Mouse (Mus musculus) mesoderm, embryonic 11.5 days (tissue): Measurements from ENCODE around the gene Cyp2r1.
"Not testable (repeated sequence)": the region's sequence is repeated elsewhere in the genome, so short reads cannot be mapped to it uniquely, and the experiment has no call there.

Source experiments
- DNase-seq: peaks from one replicate; pipeline ENCODE4 v3.0.0-alpha.2; 2012; ENCODE audit warnings: low read depth, low spot score

The Cyp2r1 gene

DNA sequence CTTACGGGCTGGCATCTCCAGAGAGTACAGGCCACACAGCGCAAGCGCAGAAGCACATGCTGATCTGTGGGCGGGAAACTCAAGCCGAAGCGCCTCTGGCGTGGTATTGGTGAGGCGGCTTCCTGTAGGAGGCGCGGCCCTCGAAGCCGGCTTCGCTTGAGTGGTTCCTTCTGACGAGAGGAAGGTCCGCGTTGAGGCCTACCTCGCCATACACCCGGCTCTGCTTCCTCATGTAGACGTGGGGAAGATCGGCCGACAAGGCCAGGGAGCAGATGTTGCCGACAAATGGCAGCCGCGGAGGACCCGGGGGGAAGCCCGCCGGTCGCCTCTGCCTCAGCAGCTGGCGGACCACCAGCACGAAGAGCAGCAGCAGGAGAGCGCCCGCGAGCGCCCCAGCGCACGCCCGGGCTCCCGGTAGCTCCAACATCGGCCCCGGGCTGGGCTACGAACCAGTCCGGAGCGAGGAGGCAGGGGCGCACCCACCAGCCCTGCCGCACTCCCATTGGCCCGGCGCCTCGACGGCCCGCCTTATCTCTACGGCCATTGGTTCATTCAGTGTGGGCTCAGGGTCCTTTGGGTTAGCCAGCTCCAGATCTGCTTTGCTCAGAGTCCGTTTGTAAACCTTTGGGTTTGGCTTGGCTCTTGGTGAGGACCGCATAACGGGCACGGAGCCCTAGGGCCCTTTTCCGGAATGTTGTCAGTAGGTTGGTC, at the start of gene Cyp2r1:
Gene Cyp2r1, minus strand, starts transcription at position 442 of the 711 bp plus-strand sequence.
- DNase-seq: peak; percentile 92

DNA sequence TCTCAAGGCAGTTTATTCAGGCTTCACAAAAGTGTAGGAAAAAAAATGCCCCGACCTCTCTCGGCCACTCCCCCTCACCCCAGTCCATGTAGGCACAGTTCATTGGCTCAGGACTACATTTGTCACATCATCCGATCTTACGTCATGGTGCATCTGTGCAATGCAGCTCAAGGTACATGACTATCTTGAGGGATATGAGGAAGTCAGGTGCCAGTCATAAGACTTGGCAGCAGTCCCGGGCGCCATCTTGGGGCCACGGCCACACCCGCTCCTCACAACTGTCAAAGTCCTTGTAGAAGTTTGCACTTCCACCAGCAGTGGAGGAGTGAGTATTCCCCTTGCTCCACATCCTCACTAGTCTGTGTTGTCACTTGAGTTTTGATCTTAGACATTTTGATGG, 31.6 kb upstream of the Cyp2r1 start:
- DNase-seq: not testable (repeated sequence)

DNA sequence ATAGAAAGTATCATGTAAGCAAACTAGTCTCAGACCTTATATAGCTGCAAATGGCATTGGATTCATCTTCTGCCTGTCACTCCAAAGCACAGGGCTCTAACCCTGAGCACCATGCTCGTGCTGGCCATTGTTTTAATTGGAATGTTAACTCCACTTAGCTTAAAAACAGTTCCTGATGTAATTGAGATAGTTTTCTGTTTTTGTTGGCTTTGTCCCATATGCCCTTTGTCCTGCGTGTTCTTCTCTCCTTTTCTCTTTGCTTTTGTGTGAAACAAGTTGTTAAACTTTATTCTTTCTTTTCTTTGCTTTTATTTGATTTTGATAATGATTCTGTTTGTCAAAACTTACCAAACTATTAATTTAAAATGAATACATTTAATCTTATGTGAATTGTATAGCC, 19.7 kb upstream of the Cyp2r1 start:
- no peak for DNase-seq

DNA sequence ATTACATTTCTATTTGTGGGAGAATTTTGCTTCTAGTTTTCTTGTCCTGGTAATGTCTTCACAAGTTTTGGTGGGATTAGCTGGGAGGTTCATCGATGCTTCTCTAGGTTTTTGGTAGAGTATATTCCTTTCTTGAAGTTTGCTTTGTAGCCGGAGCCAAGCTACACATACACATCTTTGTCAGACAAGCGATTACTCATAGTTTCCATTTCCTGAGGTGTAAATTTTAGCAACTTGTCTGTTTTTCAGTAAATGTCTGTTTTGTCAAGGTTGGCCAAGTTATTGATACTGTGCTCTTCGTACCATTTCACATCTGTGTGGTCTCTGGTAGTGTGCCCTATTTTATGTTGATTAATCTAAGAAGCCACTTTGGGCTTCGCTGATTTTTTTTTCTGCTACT, 18.4 kb upstream of the Cyp2r1 start:
- no peak for DNase-seq

DNA sequence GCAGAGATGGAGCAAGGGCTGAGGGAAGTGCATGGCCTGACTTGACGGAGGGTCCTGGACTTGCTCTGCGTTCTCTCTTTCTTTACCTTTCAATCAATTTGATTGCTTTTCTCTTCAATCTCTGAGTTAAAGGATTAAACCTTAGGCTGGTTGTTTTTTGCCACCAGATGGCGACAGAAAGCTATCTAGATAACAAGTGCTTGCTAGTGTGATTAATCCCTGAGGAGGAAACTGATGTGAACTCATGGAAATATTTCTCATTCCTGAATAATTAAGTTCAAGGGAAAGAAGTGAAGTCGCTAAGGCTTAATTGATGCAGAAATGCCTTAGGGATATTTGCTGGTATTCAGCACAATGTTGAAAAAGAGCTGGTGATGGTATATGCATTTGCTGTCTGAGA, 17.7 kb upstream of the Cyp2r1 start:
- peak; percentile 66 for DNase-seq

DNA sequence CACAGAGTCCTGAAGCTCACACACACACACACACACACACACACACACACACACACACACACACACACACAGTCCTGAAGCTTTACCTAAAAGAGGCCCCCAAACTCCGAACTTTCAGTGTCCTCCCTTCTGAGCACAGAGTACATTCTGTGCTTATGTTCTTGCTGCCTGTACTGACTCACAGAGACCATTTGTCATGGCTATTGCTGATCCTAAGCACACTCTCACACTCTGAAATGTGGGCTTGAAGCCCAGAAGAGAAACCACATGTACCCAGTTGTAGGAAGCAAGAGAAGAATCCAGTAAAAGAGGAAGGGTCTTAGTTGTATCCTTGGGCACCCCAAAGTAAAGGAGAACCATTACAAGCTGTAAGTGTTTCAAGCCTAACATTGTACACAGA, 14.9 kb upstream of the Cyp2r1 start:
- no peak for DNase-seq

DNA sequence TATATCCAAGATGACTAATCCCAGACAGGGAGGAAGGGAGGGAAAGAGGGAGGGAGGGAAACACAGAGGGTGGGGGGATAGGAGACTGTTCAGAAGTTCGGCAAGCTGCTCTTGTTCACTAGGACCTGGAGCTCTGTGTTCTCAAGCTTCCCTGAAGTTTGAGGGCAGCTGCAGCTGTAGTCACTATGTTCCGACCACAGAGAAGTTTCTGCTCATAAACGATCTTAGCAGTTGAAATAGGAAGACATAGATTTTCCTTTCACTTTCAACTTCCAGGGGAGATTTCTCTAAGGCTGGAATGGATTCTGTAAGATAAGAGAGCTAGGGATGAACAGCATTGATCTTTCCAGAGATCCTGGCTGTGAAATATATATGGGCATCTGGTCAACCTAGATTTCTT, 14.2 kb upstream of the Cyp2r1 start:
- no peak for DNase-seq

DNA sequence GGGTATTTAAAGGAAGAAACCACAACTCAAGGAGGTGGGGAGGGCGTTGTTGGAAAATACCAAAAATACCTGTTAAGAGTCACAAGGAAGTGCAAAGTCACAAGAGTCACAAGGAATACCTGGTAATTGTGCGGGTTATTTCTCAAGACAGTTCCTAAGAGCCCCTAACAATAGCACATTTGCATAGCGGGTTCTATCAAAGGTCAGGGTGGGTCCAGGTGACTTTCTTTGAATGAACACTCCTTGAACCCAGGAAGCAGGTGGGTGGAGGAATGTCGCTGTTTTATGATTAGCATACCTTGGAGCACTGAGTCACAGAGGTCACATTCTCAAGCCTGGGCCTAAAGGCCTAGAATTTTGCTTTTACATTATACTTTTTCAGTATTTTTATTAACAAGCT, 11.1 kb upstream of the Cyp2r1 start:
- DNase-seq: not testable (repeated sequence)

DNA sequence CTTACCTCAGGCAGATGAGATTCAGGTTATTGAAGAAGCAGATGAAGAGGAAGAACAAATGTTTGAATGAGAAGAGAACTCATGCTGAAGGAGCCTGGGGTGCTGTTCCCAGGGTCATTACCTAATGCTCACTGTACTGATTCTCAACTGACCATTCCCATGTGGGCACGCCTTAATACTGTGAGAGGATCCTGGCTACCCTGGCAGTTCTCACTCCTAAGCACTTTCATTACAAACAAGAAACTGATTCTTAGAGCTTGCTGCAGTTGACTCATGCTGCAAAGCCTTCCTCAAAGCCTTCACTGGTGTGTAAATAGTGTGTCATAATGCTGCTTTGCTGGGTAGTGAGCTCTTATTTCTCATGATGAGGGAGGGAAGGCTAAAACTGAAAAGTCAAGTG, 26.6 kb downstream of the Cyp2r1 start:
- DNase-seq: no peak

DNA sequence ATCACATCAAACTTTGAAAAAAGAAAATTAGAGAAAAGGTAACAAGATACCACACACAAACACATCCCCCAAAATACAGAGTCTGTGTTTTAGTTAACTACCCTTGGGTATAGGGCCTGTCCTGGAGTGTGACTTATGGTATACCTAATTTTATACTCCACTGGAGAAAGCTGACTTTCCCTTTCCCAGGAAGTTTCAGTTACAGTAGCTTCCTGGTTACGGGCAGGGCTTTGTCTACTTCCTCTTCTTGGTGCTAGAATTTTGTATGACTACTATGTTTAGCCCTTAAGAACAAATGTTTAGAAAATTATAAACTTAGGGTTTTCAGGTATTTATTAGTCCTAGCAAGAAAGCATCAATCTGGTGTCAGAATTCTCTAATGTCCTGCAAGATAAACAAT, 36.5 kb downstream of the Cyp2r1 start:
- no peak for DNase-seq

DNA sequence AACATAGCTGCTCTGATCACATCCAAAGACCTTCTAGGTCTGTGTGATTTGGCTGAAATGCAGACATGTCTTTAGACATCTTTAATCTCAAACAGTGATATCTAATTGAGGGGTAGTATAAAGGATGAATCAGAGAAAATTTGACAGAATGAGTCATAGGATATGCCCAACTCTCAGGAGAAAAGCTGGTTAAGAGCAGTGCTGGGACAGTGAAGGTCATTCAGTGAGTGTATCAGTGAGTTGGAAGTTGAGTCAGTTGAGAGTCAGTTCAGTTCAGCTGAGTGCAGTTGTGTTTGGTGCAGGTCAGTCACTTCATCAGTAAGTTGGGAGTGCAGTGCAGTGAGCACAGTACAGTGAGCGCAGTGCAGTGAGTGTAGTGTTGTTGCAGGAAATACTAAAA, 42.6 kb downstream of the Cyp2r1 start:
- DNase-seq: no peak

DNA sequence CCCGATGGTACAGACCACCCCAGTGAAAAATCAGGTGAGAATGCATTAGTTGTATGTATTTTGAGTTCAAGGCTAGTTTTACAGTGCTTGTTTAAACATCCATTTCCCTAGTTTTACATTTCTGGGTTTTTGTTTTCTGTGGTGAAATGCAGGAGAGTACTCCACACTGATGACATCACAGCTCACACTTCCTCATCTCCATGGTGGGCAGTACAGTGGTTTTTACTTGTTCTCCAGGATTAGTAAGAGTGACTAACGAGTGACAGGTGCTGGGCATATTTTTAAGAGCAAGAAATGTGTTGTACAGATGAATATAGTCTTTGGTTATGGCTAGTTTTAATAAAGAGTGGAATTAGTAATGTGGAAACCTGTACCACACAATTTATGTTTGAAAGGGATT, 53.9 kb downstream of the Cyp2r1 start:
- DNase-seq: no peak
